In the genomic region with DNA sequence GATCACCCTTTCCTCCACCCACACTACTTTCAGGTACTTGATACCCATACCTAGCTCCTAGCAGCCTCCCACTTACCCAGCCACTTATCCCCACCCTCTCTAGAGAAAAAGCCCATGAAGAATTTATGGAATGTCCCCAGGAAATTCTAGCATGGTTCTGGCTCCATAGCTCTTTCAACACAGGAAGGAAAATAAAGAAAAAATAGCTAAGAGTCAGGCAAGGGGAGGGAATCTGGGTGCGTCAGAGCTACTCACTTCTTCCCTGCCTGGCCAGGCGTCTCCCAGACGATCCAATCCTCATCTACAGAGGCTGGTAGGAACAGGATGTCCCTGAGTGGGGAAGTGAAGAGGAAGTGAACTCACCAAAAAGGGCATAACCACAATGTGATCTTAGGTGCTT, we compare ENCODE assay signal across 10 mouse cellular contexts. TPM values are rescaled to one million over a fixed set of nuclear protein-coding genes. Genes with fewer than 3 reads are reported as not detected.
DNase-seq lines count a peak whose midpoint lies in the region; ATAC-seq lines count a peak whose summit lies in the region.
"Had no signal": no experiment of that assay in that cellular context is flagged by ENCODE, and none has a peak within 500 bp of the region (broad histone marks: within the 10 kb centered on the region; RNA-seq: fewer than 3 reads in every experiment).

No protein-coding gene starts in this region.

- peak overlapping the region; percentile 99 for H3K27ac ChIP-seq in brown adipose tissue, adult 24 weeks (replicated peaks; ENCODE audit: low read depth, low read length)
- peak overlapping the region; percentile 87 for H3K27ac ChIP-seq in lung, embryonic 16.5 days (ENCODE audit: low read length)
- H3K27ac ChIP-seq: midbrain, embryonic 10.5 days had no signal

- peak; percentile 48 for DNase-seq in gastrocnemius, postnatal 25 days
- no peak for DNase-seq in gastrocnemius, postnatal 36 days
- peak; percentile 41 to 46 for DNase-seq in heart, postnatal 36 days
- no peak for DNase-seq in c-Kit-positive CD71-positive TER-119-positive erythroid progenitor cells, embryonic 14.5 days (ENCODE audit: low spot score)
- no peak for DNase-seq in left cerebral cortex, postnatal 25 days (ENCODE audit: low spot score in 2 of 2)
- DNase-seq: layer of hippocampus, postnatal 36 days had no signal

- no peaks in the 10 kb centered on the region for H3K9me3 ChIP-seq in lung, embryonic 16.5 days (ENCODE audit: control insufficient read depth, low read length)
- H3K9me3 ChIP-seq: midbrain, embryonic 10.5 days had no signal

- H3K36me3 ChIP-seq in lung, embryonic 16.5 days (ENCODE audit: control insufficient read depth, insufficient read depth, low read length) = 0 out of 2 replicates have a peak, but pooled peaks cover 5% of the 10 kb centered on the region

- no peak overlapping the region for H3K4me2 ChIP-seq in lung, embryonic 16.5 days (ENCODE audit: low read depth, low read length)

- peak; percentile 97 for ATAC-seq in lung, embryonic 16.5 days (ENCODE audit: low read depth)
- no peak for ATAC-seq in granulocyte monocyte progenitor cell, adult 5-6 weeks (replicated peaks; ENCODE audit: poor library complexity, severe bottlenecking)

- peaks cover 21% of the 10 kb centered on the region for H3K4me1 ChIP-seq in brown adipose tissue, adult 24 weeks (ENCODE audit: control insufficient read depth, insufficient read depth, insufficient read length, low read length)
- peaks cover 6% of the 10 kb centered on the region; the same call in 1 of the 2 replicates for H3K4me1 ChIP-seq in lung, embryonic 16.5 days (replicated peaks; ENCODE audit: control insufficient read depth, insufficient read depth, low read length)

- H3K27me3 ChIP-seq in lung, embryonic 16.5 days (ENCODE audit: control insufficient read depth, insufficient read depth, low read depth, low read length) = no peaks in the 10 kb centered on the region

- WGBS in lung, embryonic 16.5 days = 28% methylated on average over 3 of the region's 3 CpGs

- no peak overlapping the region for H3K4me3 ChIP-seq in brown adipose tissue, adult 24 weeks (ENCODE audit: insufficient read depth, low read depth, low read length)
- H3K4me3 ChIP-seq in lung, embryonic 16.5 days (ENCODE audit: low read length) = no peak overlapping the region
- H3K4me3 ChIP-seq: midbrain, embryonic 10.5 days had no signal

- H3K9ac ChIP-seq in lung, embryonic 16.5 days (ENCODE audit: low read length) = no peak overlapping the region

- intact Hi-C loops in gastrocnemius, postnatal 36 days (cut with DNase I) = no loop called here
- intact Hi-C loops in heart, postnatal 36 days (cut with DNase I) = loop anchor here (1.0 kb wide), 1 partner anchor 32 kb away; no protein-coding TSS in a partner anchor
- intact Hi-C loops in left cerebral cortex, postnatal 25 days (cut with DNase I) = no loop called here

RNA-seq across cellular contexts. Expression of gene Plxna2, which starts 34.0 kb away (rescaled TPM):
- total RNA-seq in gastrocnemius, postnatal 25 days (2021) = 1 to 10 TPM; 6.8 to 7.1 TPM
- total RNA-seq in gastrocnemius, postnatal 36 days (2021) = 1 to 10 TPM; 6.6 to 8.5 TPM
- 5.0 and 6.0 TPM in 2 replicates for polyA plus RNA-seq in brown adipose tissue, adult 24 weeks (2012; ENCODE audit: insufficient read depth, insufficient read length, missing spikeins)
- 10 to 100 TPM; 24.1 to 31.9 TPM for total RNA-seq in heart, postnatal 36 days (2021)
- 10.4 and 10.6 TPM in 2 replicates for polyA plus RNA-seq in lung, embryonic 16.5 days (2015; fragmentation: Nextera tagmentation; extraction: Ambion mirVana)
- 0.49 TPM in 1 of 2 replicates, not detected in the other for total RNA-seq in granulocyte monocyte progenitor cell, adult 5-6 weeks (2014; fragmentation: Nextera tagmentation)
- total RNA-seq in granulocyte monocyte progenitor cell, adult 5-6 weeks (2017) = 0.13 and 0.31 TPM in 2 replicates
- total RNA-seq in left cerebral cortex, postnatal 25 days (2021) = 100 to 1,000 TPM in 1 of 2 experiments, 10 to 100 TPM in 1; 88.4 to 102 TPM

Comparison
In these comparisons a context has a peak if more than half of its experiments do, and no peak if none do; other contexts are left out.
1. DNase-seq: peak in gastrocnemius, postnatal 25 days (single experiment) and heart, postnatal 36 days (2 of 2); none in gastrocnemius, postnatal 36 days (0 of 2), c-Kit-positive CD71-positive TER-119-positive erythroid progenitor cells, embryonic 14.5 days (single experiment) and left cerebral cortex, postnatal 25 days (0 of 2).
2. RNA of gene Plxna2, which starts 34.0 kb away (total RNA-seq): 88.4 to 102 TPM in left cerebral cortex, postnatal 25 days, 24.1 to 31.9 TPM in heart, postnatal 36 days, 6.6 to 8.5 TPM in gastrocnemius, postnatal 36 days and 6.8 to 7.1 TPM in gastrocnemius, postnatal 25 days; 0.13 to 0.49 TPM in granulocyte monocyte progenitor cell, adult 5-6 weeks; every median in the first group is over 4 times any median in the second.